Mouse (Mus musculus) lung, adult 2 months (tissue): ENCODE measurements at regions not wholly inside any gene's neighbourhood (a gene's known extent, or its start where the extent isn't known, plus 50 kb on each side); places are given as distances from the start of the nearest gene placed in this dataset.

ENCODE experiments used
- DNase-seq: peaks from one replicate; pipeline ENCODE4 v3.0.0; 2022
- H3K4me1 ChIP-seq: fragments of 200-500 bp; 2 replicates; pipeline ENCODE4 v1.6.1; 2011; ENCODE audit warnings: low read length; ENCODE audit not compliant: control insufficient read depth, insufficient read depth
- H3K4me3 ChIP-seq: fragments of 200-500 bp; replicated peaks from 2 replicates; pipeline ENCODE3; 2011; ENCODE audit warnings: low read depth, mild to moderate bottlenecking, control low read depth, low read length; ENCODE audit errors: extremely low read depth
- CTCF ChIP-seq: fragments of 200-500 bp; IDR thresholded peaks from 2 replicates; pipeline ENCODE4 v1.5.1; 2011; ENCODE audit warnings: mild to moderate bottlenecking, low read length, control low read depth; ENCODE audit not compliant: insufficient read depth
- POLR2A ChIP-seq: fragments of 200-500 bp; IDR thresholded peaks from 2 replicates; pipeline ENCODE4 v1.6.1; 2011; ENCODE audit warnings: low read depth, mild to moderate bottlenecking, control low read depth, low read length, borderline replicate concordance; ENCODE audit errors: extremely low read depth
- WGBS: fragments of 180-500 bp; shearing (Covaris S2); methylation state at CpG from one replicate; pipeline ENCODE4 v1.1.7; 2018; 5-methylcytosine and 5-hydroxymethylcytosine counted together

DNA sequence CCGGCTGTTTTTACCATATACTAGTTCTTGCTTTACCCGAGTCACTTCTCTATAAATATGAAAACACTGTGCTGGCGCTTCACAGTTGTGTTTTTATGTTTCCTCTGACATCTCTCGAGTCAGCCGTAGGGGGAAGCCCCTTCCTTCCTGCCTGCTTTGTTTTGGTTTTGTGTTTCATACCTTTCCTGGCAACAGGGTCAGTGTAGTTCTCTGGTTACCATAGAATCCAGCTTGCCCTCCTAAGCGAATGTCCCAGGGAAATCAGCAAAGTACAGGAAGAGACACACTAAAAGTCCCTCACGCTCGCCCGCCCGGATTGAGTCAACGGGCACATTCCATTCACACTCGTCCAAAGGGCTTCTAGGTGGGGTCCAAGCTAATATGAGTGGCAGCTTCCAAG is 230.0 kb upstream of the Atp2b1 start:
- TF ChIP-seq POLR2A, result no peak
- TF ChIP-seq CTCF, result no peak
- Histone ChIP-seq H3K4me3 (peak overlapping the region; percentile 58), H3K4me1 (peaks cover 3% of the 10 kb centered on the region; the same call in 1 of the 2 replicates)
- DNase-seq, result peak; percentile 27
- WGBS, result 3% methylated on average over 12 of the region's 12 CpGs

- TF ChIP-seq CTCF, result no peak
- no peak for TF ChIP-seq POLR2A
- DNase-seq, result no peak
- Histone ChIP-seq H3K4me3 (no peak overlapping the region), H3K4me1 (peaks cover 3% of the 10 kb centered on the region; the same call in 1 of the 2 replicates)
- 57% methylated on average over 8 of the region's 8 CpGs for WGBS
These were observed 229.5 kb upstream of the Atp2b1 start for GRCm38 (mm10) chr10:98684707-98685106.

DNA sequence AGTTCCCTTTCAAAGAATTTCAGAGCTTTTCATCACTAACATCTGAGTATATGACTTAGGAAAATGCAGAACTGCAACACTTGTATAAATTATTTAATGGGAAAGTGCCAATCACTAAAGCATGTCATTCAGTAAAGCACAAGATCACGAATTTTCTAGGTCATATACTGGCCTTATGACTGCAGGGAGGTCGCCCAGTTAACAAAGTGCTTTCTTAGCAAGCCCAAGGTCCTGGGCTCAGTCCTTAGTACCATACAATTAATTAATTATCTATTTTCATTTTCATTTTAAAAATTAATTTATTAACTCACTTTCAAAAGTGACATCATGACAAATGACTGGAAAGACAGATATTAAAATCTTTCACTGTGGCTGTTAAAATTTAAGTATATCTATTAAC is 228.5 kb upstream of the Atp2b1 start:
- no peak for DNase-seq
- Histone ChIP-seq H3K4me1 (peaks cover 3% of the 10 kb centered on the region; the same call in 1 of the 2 replicates), H3K4me3 (no peak overlapping the region)
- no peak for TF ChIP-seq CTCF
- TF ChIP-seq POLR2A, result no peak
- WGBS, result 86% methylated on average over 2 of the region's 2 CpGs

DNA sequence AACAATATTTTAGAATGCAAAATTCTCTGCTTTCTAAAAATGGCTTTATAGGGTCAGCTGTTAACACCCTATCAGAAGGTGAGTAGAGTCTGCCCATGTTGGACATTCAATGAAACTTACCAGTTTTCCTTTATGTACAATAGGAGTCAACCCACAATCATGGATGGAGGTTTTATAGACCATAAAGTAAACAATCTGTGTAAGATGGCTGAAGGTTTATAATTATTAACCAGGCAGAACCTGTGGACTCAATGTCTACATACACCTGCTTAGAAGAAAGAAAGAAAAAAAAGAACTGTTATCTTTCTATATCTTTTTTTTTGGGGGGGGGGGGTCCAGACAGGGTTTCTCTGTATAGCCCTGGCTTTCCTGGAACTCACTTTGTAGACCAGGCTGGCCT is 227.8 kb upstream of the Atp2b1 start:
- Histone ChIP-seq H3K4me1 (peaks cover 3% of the 10 kb centered on the region; the same call in 1 of the 2 replicates), H3K4me3 (no peak overlapping the region)
- no peak for DNase-seq
- no peak for TF ChIP-seq POLR2A
- no peak for TF ChIP-seq CTCF

GRCm38 (mm10) chr10:98691816-98692215 is 222.4 kb upstream of the Atp2b1 start:
- no peak for DNase-seq
- H3K4me1 ChIP-seq, result peaks cover 2% of the 10 kb centered on the region; the same call in 1 of the 2 replicates
- 40% methylated on average over 5 of the region's 5 CpGs for WGBS
- H3K4me3 ChIP-seq, result no peak overlapping the region
- TF ChIP-seq CTCF (no peak), POLR2A (no peak)

DNA sequence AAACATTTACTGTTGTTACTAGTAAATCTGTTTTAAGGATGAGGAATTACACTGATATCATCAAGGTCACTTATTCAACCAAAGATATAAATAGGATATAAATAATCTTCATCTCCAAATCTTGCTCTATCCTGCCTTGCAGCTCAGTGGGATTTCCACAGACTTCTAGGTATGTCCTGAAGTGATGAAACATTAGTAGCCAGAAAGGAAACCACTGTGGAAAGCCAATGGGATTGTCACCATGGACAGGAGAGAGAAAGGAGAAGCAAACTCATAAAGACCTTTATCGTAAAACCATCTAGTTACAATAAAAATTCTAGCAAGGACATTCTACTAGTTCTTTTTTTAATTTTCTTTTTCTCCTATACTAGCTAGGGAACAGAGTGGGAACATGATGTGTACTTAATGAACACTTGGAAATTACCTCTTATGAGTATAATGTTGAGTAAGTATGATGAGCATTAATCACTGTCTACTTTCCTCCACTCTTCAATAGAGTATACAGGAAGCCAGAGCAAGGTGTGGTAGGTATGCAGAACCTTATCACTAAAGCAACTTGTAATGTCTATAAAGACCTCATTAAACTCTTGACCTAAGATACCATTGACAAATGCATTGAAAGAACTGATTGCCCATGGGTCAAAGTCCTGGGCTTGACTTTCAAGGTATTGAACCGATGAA is 219.4 kb upstream of the Atp2b1 start:
- TF ChIP-seq CTCF (no peak), POLR2A (no peak)
- WGBS, result 82% methylated on average over 2 of the region's 2 CpGs
- H3K4me1 ChIP-seq, result peaks cover 2% of the 10 kb centered on the region; the same call in 1 of the 2 replicates
- DNase-seq, result no peak
- H3K4me3 ChIP-seq, result no peak overlapping the region

DNA sequence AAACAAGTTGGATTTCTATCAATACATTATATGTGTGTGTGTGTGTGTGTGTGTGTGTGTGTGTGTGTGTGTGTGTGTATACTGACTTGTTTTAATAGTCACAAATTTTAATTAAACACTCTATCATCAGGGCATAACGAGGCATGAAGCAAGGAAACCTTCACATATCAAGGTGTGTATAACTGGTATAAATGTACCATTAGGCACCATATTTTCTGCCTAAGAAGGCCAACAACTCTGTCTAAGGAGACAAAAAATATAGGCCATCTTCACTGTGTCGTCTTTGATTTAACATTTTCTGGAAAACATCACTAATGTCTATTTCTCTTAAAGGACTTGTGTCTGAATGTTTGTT is 218.9 kb upstream of the Atp2b1 start:
- H3K4me1 ChIP-seq, result peaks cover 2% of the 10 kb centered on the region; the same call in 1 of the 2 replicates
- no peak for DNase-seq
- no peak overlapping the region for H3K4me3 ChIP-seq
- WGBS, result 92% methylated on average over 2 of the region's 2 CpGs
- TF ChIP-seq POLR2A, result no peak
- no peak for TF ChIP-seq CTCF

DNA sequence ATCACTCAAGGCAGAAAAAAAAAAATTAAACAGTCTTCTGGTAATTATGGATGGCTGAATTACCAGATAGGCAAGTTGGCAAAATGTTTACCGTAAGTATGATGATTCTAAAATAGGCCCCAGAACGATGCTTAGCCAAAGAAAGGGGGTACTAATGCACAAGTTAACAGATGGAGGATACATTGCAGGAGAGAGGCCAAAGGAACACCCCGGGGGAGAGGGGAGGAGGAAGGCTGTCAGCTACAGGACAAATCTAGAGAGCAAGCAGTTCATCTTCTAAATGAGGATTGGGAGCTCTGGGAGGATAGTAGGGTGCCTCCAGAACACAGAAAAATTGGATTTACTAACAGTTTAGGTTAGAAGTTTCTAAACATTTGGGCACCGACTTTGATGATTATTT is 216.3 kb upstream of the Atp2b1 start:
- DNase-seq, result no peak
- no peak overlapping the region for H3K4me3 ChIP-seq
- TF ChIP-seq POLR2A (no peak), CTCF (no peak)
- H3K4me1 ChIP-seq, result no peaks in the 10 kb centered on the region
- 77% methylated on average over 4 of the region's 4 CpGs for WGBS

GRCm38 (mm10) chr10:98699579-98699978 is 214.6 kb upstream of the Atp2b1 start:
- TF ChIP-seq POLR2A, result no peak
- no peak for TF ChIP-seq CTCF
- DNase-seq, result no peak

DNA sequence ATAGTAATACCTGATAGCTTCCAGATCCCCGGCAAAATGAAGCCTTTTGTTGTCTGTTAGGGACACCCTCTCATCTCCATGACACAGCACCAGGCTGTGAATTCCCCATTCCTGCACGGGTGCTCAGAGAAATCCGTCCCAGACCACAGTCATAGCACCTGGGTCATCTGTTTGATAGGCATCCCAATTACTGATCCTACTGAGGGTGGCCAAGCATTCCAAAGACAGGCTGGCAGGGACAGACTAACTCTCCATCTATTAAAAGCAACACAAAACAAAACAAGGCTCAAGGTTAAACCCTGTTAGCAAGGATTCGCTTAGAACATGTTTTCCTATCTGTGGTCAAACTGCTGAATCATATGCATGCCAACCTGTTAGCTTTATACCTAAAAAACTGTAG is 213.8 kb upstream of the Atp2b1 start:
- no peaks in the 10 kb centered on the region; the same call in 1 of the 2 replicates for H3K4me1 ChIP-seq
- DNase-seq, result no peak
- TF ChIP-seq POLR2A (no peak), CTCF (no peak)
- 81% methylated on average over 4 of the region's 4 CpGs for WGBS
- H3K4me3 ChIP-seq, result no peak overlapping the region

More at GRCm38 (mm10) chr10:98699579-98699978, 214.6 kb upstream of the Atp2b1 start:
- no peak overlapping the region for H3K4me3 ChIP-seq
- no peaks in the 10 kb centered on the region; the same call in 1 of the 2 replicates for H3K4me1 ChIP-seq
- WGBS, result 67% methylated on average over 4 of the region's 4 CpGs

DNA sequence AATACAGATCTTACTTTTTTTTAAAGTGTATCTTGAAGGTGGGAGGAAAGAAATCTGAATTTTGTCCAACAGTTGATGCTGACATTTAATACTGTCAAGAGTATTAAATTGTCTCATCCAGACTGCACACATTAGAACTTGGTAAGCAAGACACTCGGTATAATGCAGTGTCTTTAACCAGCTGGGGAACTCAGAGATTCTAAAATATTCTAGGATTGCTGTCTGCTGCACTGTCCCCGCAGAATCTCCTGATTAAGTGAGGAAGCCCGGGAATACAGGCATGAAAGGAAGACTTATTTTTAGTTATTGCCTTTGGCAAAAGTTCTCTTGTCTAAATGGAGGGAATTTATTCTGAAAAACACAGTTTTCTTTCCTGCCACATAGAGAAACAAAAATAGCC is 212.9 kb upstream of the Atp2b1 start:
- WGBS, result 58% methylated on average over 3 of the region's 3 CpGs
- H3K4me3 ChIP-seq, result no peak overlapping the region

More for the DNA sequence above, 212.9 kb upstream of the Atp2b1 start:
- no peak for DNase-seq
- TF ChIP-seq CTCF (no peak), POLR2A (no peak)
- no peaks in the 10 kb centered on the region; the same call in 1 of the 2 replicates for H3K4me1 ChIP-seq
